Mouse (Mus musculus) thymus, adult 2 months (tissue): ENCODE results near the gene Ostm1.

ENCODE experiments used
- CTCF ChIP-seq: fragments of 200-500 bp; IDR thresholded peaks from 2 replicates; pipeline ENCODE4 v1.5.1; 2012; ENCODE audit warnings: mild to moderate bottlenecking, control low read depth, low read length, moderate library complexity, borderline replicate concordance; ENCODE audit not compliant: control insufficient read depth, poor library complexity, insufficient read depth; ENCODE audit errors: extremely low read depth
- POLR2A ChIP-seq: fragments of 200-500 bp; IDR thresholded peaks from 2 replicates; pipeline ENCODE4 v1.6.1; 2012; ENCODE audit warnings: mild to moderate bottlenecking, low read length, control low read depth, moderate library complexity; ENCODE audit not compliant: control insufficient read depth, poor library complexity, insufficient read depth; ENCODE audit errors: extremely low read depth

DNA sequence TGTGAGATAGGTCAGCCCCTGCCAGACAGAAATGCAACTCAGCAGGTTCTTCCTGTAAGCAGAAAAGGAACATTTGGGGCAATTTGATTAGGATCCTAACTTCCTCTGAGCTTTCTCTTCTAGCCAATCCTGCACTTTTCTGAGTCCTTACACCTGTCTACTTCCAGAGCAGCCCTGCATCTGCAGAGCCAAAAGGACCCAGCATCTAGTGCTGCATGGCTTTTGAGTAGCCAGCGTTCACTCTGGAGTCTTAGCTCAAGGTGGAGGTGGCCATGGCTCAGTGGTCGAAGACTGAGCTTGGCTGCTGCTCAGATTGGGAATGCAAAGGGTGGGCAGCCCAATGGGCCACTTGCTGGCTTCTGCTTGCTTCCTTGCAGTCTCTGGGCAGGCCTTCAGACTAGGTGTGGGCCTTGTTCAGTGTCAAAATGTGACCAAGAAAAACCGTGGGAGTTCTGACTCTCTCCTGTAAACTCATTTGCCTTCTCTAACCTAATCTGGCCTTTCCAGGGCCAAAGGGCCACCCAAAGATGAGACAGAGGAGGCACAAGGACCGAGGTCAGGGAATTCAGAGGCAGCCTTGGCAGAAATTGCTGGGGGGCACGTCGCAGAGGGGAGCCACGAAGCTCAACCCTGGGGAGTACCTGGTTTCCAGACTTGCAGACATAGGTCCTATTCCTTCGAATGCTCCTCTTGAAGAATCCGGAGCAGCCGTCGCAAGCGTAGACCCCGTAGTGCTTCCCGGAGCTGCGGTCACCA, 5.9 kb upstream of the Ostm1 start:
- TF ChIP-seq CTCF (no peak), POLR2A (no peak)
